Mouse (Mus musculus): ENCODE measurements around the gene Asic1. TPM values are rescaled to one million over a fixed set of nuclear protein-coding genes. Genes with fewer than 3 reads are reported as not detected.
A peak's percentile ranks its signal among the peaks of the same experiment; 100 is the strongest.

The Asic1 gene
- polyA plus RNA-seq, 1 experiment from 2014 or later: 1.2 TPM

DNA sequence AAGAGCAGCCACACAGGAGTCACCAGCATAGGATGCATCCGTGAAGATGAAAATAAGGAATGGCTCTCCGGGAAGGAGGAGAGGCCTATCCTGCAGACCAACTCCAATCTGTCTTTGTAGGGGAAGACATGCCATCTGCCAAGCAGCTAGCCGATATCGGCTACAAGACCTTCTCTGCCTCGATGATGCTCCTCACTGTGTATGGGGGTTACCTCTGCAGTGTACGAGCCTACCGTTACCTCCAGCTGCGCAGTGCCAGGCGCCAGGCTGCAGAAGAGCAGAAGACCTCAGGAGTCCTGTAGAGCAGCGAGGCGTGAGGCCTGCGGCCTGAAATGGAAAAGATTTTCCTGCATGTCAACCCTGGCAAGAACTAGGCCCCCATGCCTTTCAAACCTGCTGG, 57.4 kb downstream of the Asic1 start:
- H3K4me1 ChIP-seq (replicated peaks; ENCODE audit: control insufficient read depth, insufficient read depth): peaks cover 11% of the 10 kb centered on the region; the same call in 1 of the 2 replicates
- ATAC-seq (ENCODE audit: low FRiP score, low TSS enrichment) (no peak), DNase-seq (ENCODE audit: low spot score) (no peak)
- H3K36me3 ChIP-seq (ENCODE audit: control insufficient read depth, insufficient read depth, low read length): peaks cover 2% of the 10 kb centered on the region; the same call in 1 of the 2 replicates
- H3K4me2 ChIP-seq (replicated peaks; ENCODE audit: low read depth): no peak overlapping the region
- WGBS: 94% methylated on average over 12 of the region's 12 CpGs
- no peaks in the 10 kb centered on the region for H3K9me3 ChIP-seq (ENCODE audit: control insufficient read depth, low read length)
- H3K4me3 ChIP-seq (ENCODE audit: low read depth, low read length): no peak overlapping the region
- H3K27me3 ChIP-seq (ENCODE audit: control insufficient read depth, insufficient read depth, low read length): no peaks in the 10 kb centered on the region
- no peak for TF ChIP-seq EP300 (optimal IDR thresholded peaks at IDR 0.05)
- TF ChIP-seq CTCF (IDR thresholded peaks at IDR 0.05; ENCODE audit: low read depth): no peak
- no peak overlapping the region for H3K27ac ChIP-seq (replicated peaks)
- H3K9ac ChIP-seq (ENCODE audit: low read length): no peak overlapping the region

DNA sequence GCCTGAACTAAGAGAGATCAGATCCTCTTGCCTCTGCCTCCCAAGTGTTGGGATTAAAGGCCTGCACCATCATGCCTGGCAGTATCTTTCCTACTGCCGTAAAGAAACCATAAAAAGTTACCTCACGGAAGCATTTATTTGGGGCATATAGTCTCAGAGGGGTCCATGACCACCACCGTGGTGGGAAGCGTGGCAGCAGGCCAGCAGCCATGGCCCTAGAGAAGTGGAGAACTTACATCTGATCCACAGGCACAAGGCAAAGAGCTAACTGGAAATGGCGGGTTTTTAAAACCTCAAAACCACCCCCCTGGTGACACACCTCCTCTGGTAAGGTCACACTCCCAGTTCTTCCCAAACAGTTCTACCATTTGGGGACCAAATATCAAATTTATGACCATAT, 58.0 kb downstream of the Asic1 start:
- Histone ChIP-seq H3K9ac (ENCODE audit: low read length) (no peak overlapping the region), H3K4me1 (replicated peaks; ENCODE audit: control insufficient read depth, insufficient read depth) (peaks cover 10% of the 10 kb centered on the region; the same call in 1 of the 2 replicates), H3K4me2 (replicated peaks; ENCODE audit: low read depth) (no peak overlapping the region), H3K4me3 (ENCODE audit: low read depth, low read length) (no peak overlapping the region), H3K9me3 (ENCODE audit: control insufficient read depth, low read length) (no peaks in the 10 kb centered on the region), H3K36me3 (ENCODE audit: control insufficient read depth, insufficient read depth, low read length) (peaks cover 2% of the 10 kb centered on the region; the same call in 1 of the 2 replicates), H3K27me3 (ENCODE audit: control insufficient read depth, insufficient read depth, low read length) (no peaks in the 10 kb centered on the region), H3K27ac (replicated peaks) (no peak overlapping the region)
- WGBS: 95% methylated on average over 5 of the region's 5 CpGs
- TF ChIP-seq EP300 (optimal IDR thresholded peaks at IDR 0.05) (no peak), CTCF (IDR thresholded peaks at IDR 0.05; ENCODE audit: low read depth) (no peak)
- DNase-seq (ENCODE audit: low spot score) (no peak), ATAC-seq (ENCODE audit: low FRiP score, low TSS enrichment) (no peak)

DNA sequence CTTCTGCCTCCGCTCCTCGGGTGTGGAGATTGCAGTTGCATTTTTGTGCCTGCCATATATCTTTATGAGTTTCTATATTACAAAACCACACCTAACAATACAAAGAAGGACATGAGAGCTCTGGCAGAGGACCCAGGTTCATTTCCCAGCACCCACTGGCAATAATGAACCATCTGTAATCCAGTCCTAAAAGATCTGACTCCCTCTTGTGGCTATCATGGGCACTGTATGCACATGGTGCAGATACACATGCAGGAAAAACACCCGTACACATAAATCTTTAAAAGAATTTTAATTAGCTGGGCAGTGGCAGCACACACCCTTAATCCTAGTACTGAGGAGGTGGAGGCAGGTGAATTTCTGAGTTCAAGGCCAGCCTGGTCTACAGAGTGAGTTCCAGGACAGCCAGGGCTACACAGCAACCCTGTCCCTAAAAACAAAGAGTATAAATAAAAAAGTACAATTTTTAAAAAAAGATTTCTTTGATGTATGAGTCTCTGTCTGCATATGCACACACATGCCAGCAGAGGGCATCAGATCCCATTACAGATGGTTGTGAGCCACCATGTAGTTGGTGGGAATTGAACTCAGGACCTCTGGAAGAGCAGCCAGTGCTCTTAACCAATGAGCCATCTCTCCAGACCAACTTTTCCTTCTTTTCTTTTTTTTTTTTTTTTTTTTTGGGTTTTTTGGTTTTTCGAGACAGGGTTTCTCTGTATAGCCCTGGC, 59.1 kb downstream of the Asic1 start:
- WGBS: 85% methylated on average over 4 of the region's 4 CpGs
- no peak overlapping the region for H3K4me3 ChIP-seq (ENCODE audit: low read depth, low read length)
- no peak overlapping the region for H3K4me2 ChIP-seq (replicated peaks; ENCODE audit: low read depth)
- no peaks in the 10 kb centered on the region for H3K27me3 ChIP-seq (ENCODE audit: control insufficient read depth, insufficient read depth, low read length)
- peaks cover 2% of the 10 kb centered on the region; the same call in 1 of the 2 replicates for H3K36me3 ChIP-seq (ENCODE audit: control insufficient read depth, insufficient read depth, low read length)
- peaks cover 4% of the 10 kb centered on the region; the same call in 1 of the 2 replicates for H3K4me1 ChIP-seq (replicated peaks; ENCODE audit: control insufficient read depth, insufficient read depth)
- no peak for DNase-seq (ENCODE audit: low spot score)
- no peak for ATAC-seq (ENCODE audit: low FRiP score, low TSS enrichment)
- no peak overlapping the region for H3K27ac ChIP-seq (replicated peaks)
- H3K9me3 ChIP-seq (ENCODE audit: control insufficient read depth, low read length): no peaks in the 10 kb centered on the region
- H3K9ac ChIP-seq (ENCODE audit: low read length): no peak overlapping the region
- peak; percentile 46 for TF ChIP-seq CTCF (IDR thresholded peaks at IDR 0.05; ENCODE audit: low read depth)
- TF ChIP-seq EP300 (optimal IDR thresholded peaks at IDR 0.05): no peak

DNA sequence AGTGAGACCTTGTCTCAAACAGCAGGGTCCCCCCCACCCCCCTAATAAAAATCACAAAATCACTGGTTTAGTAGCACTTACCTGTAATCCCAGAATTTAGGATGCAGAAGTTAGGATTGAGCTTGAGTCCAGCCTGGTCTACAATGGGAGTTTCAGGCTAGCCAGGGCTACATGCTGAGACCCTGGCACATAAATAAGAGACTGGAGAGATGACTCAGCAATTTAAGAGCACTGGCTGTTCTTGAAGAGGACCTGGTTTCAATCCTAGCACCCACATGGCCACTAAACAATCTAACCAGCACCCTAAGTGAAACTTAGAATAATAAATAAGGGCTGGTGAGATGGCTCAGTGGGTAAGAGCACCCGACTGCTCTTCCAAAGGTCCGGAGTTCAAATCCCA, 61.0 kb downstream of the Asic1 start:
- no peaks in the 10 kb centered on the region for H3K27me3 ChIP-seq (ENCODE audit: control insufficient read depth, insufficient read depth, low read length)
- WGBS: 92% methylated on average over 1 of the region's 2 CpGs
- peaks cover 4% of the 10 kb centered on the region for H3K36me3 ChIP-seq (ENCODE audit: control insufficient read depth, insufficient read depth, low read length)
- DNase-seq (ENCODE audit: low spot score) (no peak), ATAC-seq (ENCODE audit: low FRiP score, low TSS enrichment) (no peak)
- TF ChIP-seq CTCF (IDR thresholded peaks at IDR 0.05; ENCODE audit: low read depth) (no peak), EP300 (optimal IDR thresholded peaks at IDR 0.05) (no peak)
- no peaks in the 10 kb centered on the region for H3K4me1 ChIP-seq (replicated peaks; ENCODE audit: control insufficient read depth, insufficient read depth)
- H3K4me3 ChIP-seq (ENCODE audit: low read depth, low read length): no peak overlapping the region
- no peak overlapping the region for H3K27ac ChIP-seq (replicated peaks)
- H3K9ac ChIP-seq (ENCODE audit: low read length): no peak overlapping the region
- no peak overlapping the region for H3K4me2 ChIP-seq (replicated peaks; ENCODE audit: low read depth)
- H3K9me3 ChIP-seq (ENCODE audit: control insufficient read depth, low read length): no peaks in the 10 kb centered on the region

DNA sequence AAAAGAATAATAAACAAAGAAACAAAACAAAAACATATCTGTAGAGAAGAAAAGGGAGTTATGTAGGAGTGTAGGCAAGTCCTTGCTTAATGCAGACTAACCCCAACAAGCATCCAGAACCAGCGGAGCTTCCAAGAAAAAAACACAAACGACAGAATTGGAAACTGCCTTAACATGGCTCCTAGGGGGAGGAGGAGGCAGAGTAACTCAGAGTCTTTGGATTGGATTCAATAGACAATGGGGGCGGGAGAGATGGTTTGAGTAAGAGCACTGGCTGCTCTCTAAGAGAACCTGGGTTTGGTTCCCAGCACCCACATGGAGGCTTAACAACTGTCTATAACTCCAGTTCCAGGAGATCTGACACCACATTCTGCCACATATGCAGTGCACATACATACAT, 61.5 kb downstream of the Asic1 start:
- Histone ChIP-seq H3K9me3 (ENCODE audit: control insufficient read depth, low read length) (no peaks in the 10 kb centered on the region), H3K4me3 (ENCODE audit: low read depth, low read length) (no peak overlapping the region), H3K9ac (ENCODE audit: low read length) (no peak overlapping the region), H3K36me3 (ENCODE audit: control insufficient read depth, insufficient read depth, low read length) (peaks cover 5% of the 10 kb centered on the region), H3K4me2 (replicated peaks; ENCODE audit: low read depth) (no peak overlapping the region), H3K27me3 (ENCODE audit: control insufficient read depth, insufficient read depth, low read length) (no peaks in the 10 kb centered on the region), H3K27ac (replicated peaks) (no peak overlapping the region), H3K4me1 (replicated peaks; ENCODE audit: control insufficient read depth, insufficient read depth) (no peaks in the 10 kb centered on the region)
- ATAC-seq (ENCODE audit: low FRiP score, low TSS enrichment) (no peak), DNase-seq (ENCODE audit: low spot score) (no peak)
- 94% methylated on average over 3 of the region's 3 CpGs for WGBS
- no peak for TF ChIP-seq EP300 (optimal IDR thresholded peaks at IDR 0.05)
- no peak for TF ChIP-seq CTCF (IDR thresholded peaks at IDR 0.05; ENCODE audit: low read depth)

DNA sequence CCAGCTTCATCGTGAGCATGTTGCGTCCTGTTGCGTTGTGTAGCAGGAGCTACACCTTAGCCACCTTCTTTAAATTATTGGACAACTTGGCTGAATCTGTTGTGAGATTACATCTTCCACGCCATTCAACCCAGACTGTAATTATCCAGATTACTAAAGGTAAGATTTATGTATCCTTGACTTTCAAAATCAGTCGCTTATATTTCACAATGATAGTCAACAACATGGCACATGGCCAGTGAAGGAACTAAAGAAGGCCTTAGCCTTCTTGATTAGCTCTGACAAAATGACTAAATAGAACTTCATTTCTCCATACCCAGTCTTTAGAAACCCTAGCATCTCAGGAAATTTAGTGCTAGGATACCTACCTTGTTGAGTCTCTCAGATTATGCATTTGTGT, 63.0 kb downstream of the Asic1 start:
- TF ChIP-seq EP300 (optimal IDR thresholded peaks at IDR 0.05) (no peak), CTCF (IDR thresholded peaks at IDR 0.05; ENCODE audit: low read depth) (no peak)
- no peak overlapping the region for H3K4me3 ChIP-seq (ENCODE audit: low read depth, low read length)
- H3K4me2 ChIP-seq (replicated peaks; ENCODE audit: low read depth): no peak overlapping the region
- peaks cover 10% of the 10 kb centered on the region for H3K36me3 ChIP-seq (ENCODE audit: control insufficient read depth, insufficient read depth, low read length)
- no peaks in the 10 kb centered on the region for H3K4me1 ChIP-seq (replicated peaks; ENCODE audit: control insufficient read depth, insufficient read depth)
- H3K27me3 ChIP-seq (ENCODE audit: control insufficient read depth, insufficient read depth, low read length): no peaks in the 10 kb centered on the region
- no peak for ATAC-seq (ENCODE audit: low FRiP score, low TSS enrichment)
- no peak overlapping the region for H3K9ac ChIP-seq (ENCODE audit: low read length)
- DNase-seq (ENCODE audit: low spot score): no peak
- no peak overlapping the region for H3K27ac ChIP-seq (replicated peaks)
- H3K9me3 ChIP-seq (ENCODE audit: control insufficient read depth, low read length): no peaks in the 10 kb centered on the region
- WGBS: 74% methylated on average over 5 of the region's 5 CpGs
